Mouse (Mus musculus): ENCODE measurements around the gene Mss51. TPM values are rescaled to one million over a fixed set of nuclear protein-coding genes. Genes with fewer than 3 reads are reported as not detected.

Gene Mss51
- total and polyA plus RNA-seq, 3 experiments, result 0.26 to 0.48 (median 0.31) TPM

- peak overlapping the region; percentile 91; the same call in 1 of the 2 replicates for H3K27ac ChIP-seq
- 0 out of 2 replicates have a peak overlapping the region, but pooled peaks have one; percentile 16 for H3K9ac ChIP-seq (ENCODE audit: low read depth, low read length)
- peaks cover 15% of the 10 kb centered on the region for H3K4me1 ChIP-seq (ENCODE audit: control insufficient read depth, insufficient read depth, low read length)
- H3K79me2 ChIP-seq (replicated peaks; ENCODE audit: control insufficient read depth, insufficient read depth, low read length), result 0 out of 2 replicates have a peak, but pooled peaks cover 1% of the 10 kb centered on the region
- intact Hi-C loops (cut with DNase I), result loop anchor here (2.0 to 5.0 kb wide), 2 partner anchors 25 to 85 kb away; partner anchors contain the start of gene Mrps16
- 66% methylated on average over 4 of the region's 4 CpGs for WGBS
- no peak overlapping the region for H3K4me3 ChIP-seq
- H3K27me3 ChIP-seq (ENCODE audit: control insufficient read depth, insufficient read depth, low read length), result no peaks in the 10 kb centered on the region
- TF ChIP-seq EP300 (IDR thresholded peaks at IDR 0.05; ENCODE audit: insufficient read depth, low read depth, low read length) (no peak), POLR2A (IDR thresholded peaks at IDR 0.05; ENCODE audit: insufficient read depth, low read depth, low read length) (no peak), CTCF (IDR thresholded peaks at IDR 0.05) (no peak)
- no peak for DNase-seq
- H3K36me3 ChIP-seq (ENCODE audit: control insufficient read depth, insufficient read depth, low read length), result peaks cover 22% of the 10 kb centered on the region
These were observed 19.3 kb downstream of the Mss51 start for GRCm38 (mm10) chr14:20477261-20478025.

DNA sequence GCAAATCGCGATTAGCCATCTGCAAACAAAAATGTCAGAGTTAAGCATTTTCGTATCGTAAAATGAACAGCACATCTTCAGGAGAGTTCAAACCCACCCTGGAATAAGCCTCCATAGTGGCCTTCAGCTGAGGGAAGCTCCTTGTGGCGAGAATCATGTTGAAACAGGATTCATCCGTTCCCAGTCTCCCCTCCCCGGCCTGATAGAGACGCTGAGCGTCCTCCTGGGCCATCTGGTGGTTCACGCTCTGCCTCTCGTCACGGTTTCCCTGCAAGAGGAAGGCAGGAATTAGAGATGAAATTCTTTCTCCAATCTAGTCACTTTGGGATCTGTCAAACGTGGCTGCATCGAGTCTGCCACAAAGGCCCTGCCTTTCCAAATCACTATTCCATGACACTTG, 36.5 kb downstream of the Mss51 start:
- intact Hi-C loops (cut with DNase I), result no loop called here
- Histone ChIP-seq H3K79me2 (replicated peaks; ENCODE audit: control insufficient read depth, insufficient read depth, low read length) (no peaks in the 10 kb centered on the region), H3K27me3 (ENCODE audit: control insufficient read depth, insufficient read depth, low read length) (no peaks in the 10 kb centered on the region), H3K9ac (ENCODE audit: low read depth, low read length) (no peak overlapping the region), H3K4me3 (no peak overlapping the region), H3K4me1 (ENCODE audit: control insufficient read depth, insufficient read depth, low read length) (no peaks in the 10 kb centered on the region), H3K27ac (no peak overlapping the region), H3K36me3 (ENCODE audit: control insufficient read depth, insufficient read depth, low read length) (no peaks in the 10 kb centered on the region; the same call in none of the 2 replicates)
- TF ChIP-seq POLR2A (IDR thresholded peaks at IDR 0.05; ENCODE audit: insufficient read depth, low read depth, low read length) (no peak), EP300 (IDR thresholded peaks at IDR 0.05; ENCODE audit: insufficient read depth, low read depth, low read length) (no peak), CTCF (IDR thresholded peaks at IDR 0.05) (no peak)
- 82% methylated on average over 14 of the region's 14 CpGs for WGBS
- no peak for DNase-seq

- 95% methylated on average over 9 of the region's 9 CpGs for WGBS
- Histone ChIP-seq H3K4me1 (ENCODE audit: control insufficient read depth, insufficient read depth, low read length) (no peaks in the 10 kb centered on the region), H3K79me2 (replicated peaks; ENCODE audit: control insufficient read depth, insufficient read depth, low read length) (no peaks in the 10 kb centered on the region), H3K27ac (no peak overlapping the region), H3K4me3 (no peak overlapping the region), H3K9ac (ENCODE audit: low read depth, low read length) (no peak overlapping the region), H3K27me3 (ENCODE audit: control insufficient read depth, insufficient read depth, low read length) (no peaks in the 10 kb centered on the region), H3K36me3 (ENCODE audit: control insufficient read depth, insufficient read depth, low read length) (no peaks in the 10 kb centered on the region; the same call in 1 of the 2 replicates)
- intact Hi-C loops (cut with DNase I), result no loop called here
- DNase-seq, result no peak
- TF ChIP-seq POLR2A (IDR thresholded peaks at IDR 0.05; ENCODE audit: insufficient read depth, low read depth, low read length), result no peak
- no peak for TF ChIP-seq CTCF (IDR thresholded peaks at IDR 0.05)
- no peak for TF ChIP-seq EP300 (IDR thresholded peaks at IDR 0.05; ENCODE audit: insufficient read depth, low read depth, low read length)
These were observed 38.3 kb downstream of the Mss51 start for GRCm38 (mm10) chr14:20458378-20458777.

- 94% methylated on average over 5 of the region's 5 CpGs for WGBS
- Histone ChIP-seq H3K9ac (ENCODE audit: low read depth, low read length) (no peak overlapping the region), H3K4me3 (no peak overlapping the region), H3K79me2 (replicated peaks; ENCODE audit: control insufficient read depth, insufficient read depth, low read length) (no peaks in the 10 kb centered on the region), H3K4me1 (ENCODE audit: control insufficient read depth, insufficient read depth, low read length) (peaks cover 2% of the 10 kb centered on the region), H3K27me3 (ENCODE audit: control insufficient read depth, insufficient read depth, low read length) (no peaks in the 10 kb centered on the region), H3K36me3 (ENCODE audit: control insufficient read depth, insufficient read depth, low read length) (no peaks in the 10 kb centered on the region), H3K27ac (no peak overlapping the region)
- intact Hi-C loops (cut with DNase I), result no loop called here
- TF ChIP-seq CTCF (IDR thresholded peaks at IDR 0.05), result no peak
- TF ChIP-seq EP300 (IDR thresholded peaks at IDR 0.05; ENCODE audit: insufficient read depth, low read depth, low read length), result no peak
- no peak for TF ChIP-seq POLR2A (IDR thresholded peaks at IDR 0.05; ENCODE audit: insufficient read depth, low read depth, low read length)
- no peak for DNase-seq
These were observed 43.8 kb downstream of the Mss51 start for GRCm38 (mm10) chr14:20452929-20453328.

DNA sequence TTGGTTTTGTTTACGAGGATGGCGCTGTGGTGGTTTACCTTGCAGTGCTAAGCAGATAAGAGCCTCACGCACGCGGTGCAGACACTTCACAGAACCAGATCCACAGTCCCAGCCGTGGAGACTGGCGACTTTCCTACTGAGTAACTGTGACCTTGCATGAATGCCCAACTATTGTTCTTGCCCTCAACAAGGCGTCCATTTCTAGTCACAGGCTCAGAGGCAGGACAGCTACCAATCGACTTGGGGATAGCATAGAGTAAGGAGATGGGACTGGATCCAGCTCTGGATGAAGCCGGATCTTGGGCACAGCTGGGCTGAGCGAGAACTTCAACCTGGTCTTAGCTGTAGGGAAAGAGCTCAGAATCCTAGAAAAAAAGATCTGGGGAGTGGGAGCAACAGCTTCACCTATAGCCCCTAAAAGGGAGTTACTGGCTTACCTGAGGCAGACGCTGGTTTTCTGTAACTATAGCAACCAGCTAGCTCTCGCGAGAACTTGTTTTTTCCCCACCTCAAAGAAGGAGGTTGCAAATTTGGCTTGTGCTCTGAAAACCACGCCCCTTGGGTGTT, 44.9 kb downstream of the Mss51 start, which contains the start of gene Cfap70:
Cfap70 (minus strand) TSS at position 462 of the 567 bp plus-strand sequence.
- Histone ChIP-seq H3K79me2 (replicated peaks; ENCODE audit: control insufficient read depth, insufficient read depth, low read length) (no peaks in the 10 kb centered on the region), H3K4me1 (ENCODE audit: control insufficient read depth, insufficient read depth, low read length) (peaks cover 2% of the 10 kb centered on the region), H3K27me3 (ENCODE audit: control insufficient read depth, insufficient read depth, low read length) (no peaks in the 10 kb centered on the region), H3K27ac (no peak within 1 kb of the TSS), H3K4me3 (peak within 1 kb of the TSS; percentile 18; the same call in 1 of the 2 replicates), H3K9ac (ENCODE audit: low read depth, low read length) (0 out of 2 replicates have a peak within 1 kb of the TSS, but pooled peaks have one; percentile 21), H3K36me3 (ENCODE audit: control insufficient read depth, insufficient read depth, low read length) (no peaks in the 10 kb centered on the region)
- 4% methylated on average over 15 of the region's 15 CpGs for WGBS
- intact Hi-C loops (cut with DNase I), result no loop called here
- DNase-seq, result peak; percentile 20 to 44
- TF ChIP-seq CTCF (IDR thresholded peaks at IDR 0.05), result no peak
- TF ChIP-seq EP300 (IDR thresholded peaks at IDR 0.05; ENCODE audit: insufficient read depth, low read depth, low read length), result no peak
- no peak for TF ChIP-seq POLR2A (IDR thresholded peaks at IDR 0.05; ENCODE audit: insufficient read depth, low read depth, low read length)
